Mouse (Mus musculus) brain, embryonic 14.5 days (tissue): ENCODE results near the gene Baz2b.

Experiments used
- CTCF ChIP-seq: fragments of 200-500 bp; IDR thresholded peaks from 2 replicates; pipeline ENCODE4 v1.5.1; 2012; ENCODE audit warnings: inconsistent platforms, mild to moderate bottlenecking, moderate library complexity, borderline replicate concordance; ENCODE audit not compliant: insufficient read depth, insufficient read length; ENCODE audit errors: extremely low read depth
- POLR2A ChIP-seq: fragments of 200-500 bp; IDR thresholded peaks from 2 replicates; pipeline ENCODE4 v1.6.1; 2012; ENCODE audit warnings: mild to moderate bottlenecking, inconsistent platforms, borderline replicate concordance; ENCODE audit not compliant: poor library complexity, insufficient read depth, insufficient read length, severe bottlenecking; ENCODE audit errors: extremely low read depth

DNA sequence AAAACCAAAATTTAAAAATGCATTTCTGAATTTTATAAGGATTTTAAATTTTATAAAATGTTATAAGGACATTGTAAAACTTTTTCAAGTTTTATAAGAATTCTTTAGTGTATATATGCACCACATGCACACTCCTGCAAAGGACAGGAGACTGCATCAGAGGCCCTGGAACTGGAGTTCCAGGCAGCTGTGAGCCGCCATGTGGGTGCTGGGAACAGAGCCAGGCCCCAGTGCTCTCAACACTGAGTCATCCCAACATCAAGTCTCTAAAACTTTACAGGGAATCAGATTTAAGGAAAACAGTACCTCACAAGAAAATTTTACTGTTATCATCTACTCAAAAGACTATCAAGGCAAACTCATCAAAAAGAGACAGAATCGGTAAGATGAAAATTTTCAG lies 97.5 kb downstream of the Baz2b start:
- TF ChIP-seq POLR2A (no peak), CTCF (no peak)
